Mouse (Mus musculus): Measurements from ENCODE around the gene Fam78b. TPM values are rescaled to one million over a fixed set of nuclear protein-coding genes. Genes with fewer than 3 reads are reported as not detected.

Fam78b gene
- polyA plus RNA-seq, 2 experiments, result 0.07 TPM; not detected in 1

DNA sequence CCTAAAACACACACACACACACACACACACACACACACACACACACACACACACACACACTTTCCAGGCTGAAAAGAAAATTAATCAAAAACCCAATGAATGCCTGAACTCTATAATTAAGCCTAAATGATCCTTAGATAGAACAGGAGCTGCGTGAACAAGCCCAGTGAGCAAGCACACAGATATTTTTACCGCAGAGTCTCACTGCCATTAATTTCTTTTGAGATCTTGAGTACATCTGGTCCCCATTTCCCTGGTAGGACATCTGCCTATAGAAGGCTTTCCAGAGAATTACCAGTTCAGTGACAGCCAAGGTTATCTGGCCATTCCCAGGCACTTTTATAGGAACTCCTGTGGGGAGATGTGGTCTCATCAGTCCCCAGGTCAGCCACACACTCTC is 82.0 kb downstream of the Fam78b start:
- no peak overlapping the region for H3K4me2 ChIP-seq (ENCODE audit: low read depth)
- WGBS (ENCODE audit: insufficient replicate concordance), result 65% methylated on average over 2 of the region's 2 CpGs
- H3K9ac ChIP-seq (replicated peaks), result no peak overlapping the region
- DNase-seq (ENCODE audit: low read depth in 3 of 3, low spot score in 3 of 3), result no peak
- no peaks in the 10 kb centered on the region for H3K36me3 ChIP-seq (replicated peaks; ENCODE audit: control insufficient read depth, insufficient read depth, low read depth)
- no peaks in the 10 kb centered on the region for H3K9me3 ChIP-seq (ENCODE audit: control insufficient read depth, low read length)
- no peak overlapping the region for H3K4me3 ChIP-seq (ENCODE audit: insufficient read depth in 1 of 2, low read depth in 2 of 2, low read length in 2 of 2)
- no peaks in the 10 kb centered on the region for H3K27me3 ChIP-seq (ENCODE audit: control insufficient read depth, insufficient read depth, low read length)
- no peak for ATAC-seq (ENCODE audit: insufficient read depth)
- no peak overlapping the region for H3K27ac ChIP-seq
- TF ChIP-seq EP300 (IDR thresholded peaks at IDR 0.05; ENCODE audit: low read depth) (no peak), CTCF (IDR thresholded peaks at IDR 0.05; ENCODE audit: low read depth) (no peak)
- no peaks in the 10 kb centered on the region for H3K4me1 ChIP-seq (replicated peaks; ENCODE audit: control insufficient read depth in 2 of 2, insufficient read depth in 2 of 2, low read length in 1 of 2)

DNA sequence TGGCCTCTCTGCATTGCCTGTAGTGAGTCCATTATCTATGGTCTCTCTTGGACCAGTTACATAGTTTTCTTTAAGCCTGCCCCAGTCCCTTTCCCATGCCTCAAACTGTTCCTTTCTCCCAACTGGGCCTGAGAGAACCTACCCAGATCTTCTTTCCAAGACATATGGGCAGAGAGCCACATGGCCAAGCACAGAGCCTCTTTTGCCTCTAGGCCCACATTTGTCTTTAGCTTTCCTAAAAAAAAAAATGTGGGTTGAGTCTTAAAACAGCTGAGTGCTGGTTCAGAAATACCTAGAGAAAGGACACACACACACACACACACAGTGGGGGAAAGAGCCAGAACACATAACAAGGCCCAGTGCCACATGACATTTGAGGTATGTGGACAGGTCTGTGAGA is 83.1 kb downstream of the Fam78b start:
- H3K27me3 ChIP-seq (ENCODE audit: control insufficient read depth, insufficient read depth, low read length), result no peaks in the 10 kb centered on the region
- TF ChIP-seq CTCF (IDR thresholded peaks at IDR 0.05; ENCODE audit: low read depth) (no peak), EP300 (IDR thresholded peaks at IDR 0.05; ENCODE audit: low read depth) (no peak)
- no peak for ATAC-seq (ENCODE audit: insufficient read depth)
- no peaks in the 10 kb centered on the region for H3K36me3 ChIP-seq (replicated peaks; ENCODE audit: control insufficient read depth, insufficient read depth, low read depth)
- H3K4me2 ChIP-seq (ENCODE audit: low read depth), result no peak overlapping the region
- H3K4me1 ChIP-seq (replicated peaks; ENCODE audit: control insufficient read depth in 2 of 2, insufficient read depth in 2 of 2, low read length in 1 of 2), result no peaks in the 10 kb centered on the region
- no peak for DNase-seq (ENCODE audit: low read depth in 3 of 3, low spot score in 3 of 3)
- H3K9me3 ChIP-seq (ENCODE audit: control insufficient read depth, low read length), result no peaks in the 10 kb centered on the region
- no peak overlapping the region for H3K9ac ChIP-seq (replicated peaks)
- no peak overlapping the region for H3K4me3 ChIP-seq (ENCODE audit: insufficient read depth in 1 of 2, low read depth in 2 of 2, low read length in 2 of 2)
- no peak overlapping the region for H3K27ac ChIP-seq

DNA sequence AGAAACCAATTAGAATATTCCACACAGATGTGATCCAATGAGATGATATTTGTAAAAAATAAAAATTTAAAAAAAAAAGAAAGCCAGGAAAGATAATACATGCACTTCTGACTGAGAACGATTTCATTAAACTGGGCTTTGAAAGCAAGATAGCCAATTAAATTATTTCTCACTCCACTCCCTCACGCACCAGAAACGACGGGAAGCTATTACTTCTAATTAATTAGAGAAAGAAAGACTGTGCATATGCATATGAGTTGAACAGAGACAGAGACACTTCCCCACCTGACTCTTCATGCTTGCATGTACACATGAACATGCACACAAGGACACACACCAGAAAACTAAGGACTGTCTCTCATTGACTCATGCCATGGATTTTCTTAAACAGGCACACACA is 84.2 kb downstream of the Fam78b start:
- no peak for ATAC-seq (ENCODE audit: insufficient read depth)
- WGBS (ENCODE audit: insufficient replicate concordance), result 73% methylated on average over 4 of the region's 4 CpGs
- no peaks in the 10 kb centered on the region for H3K9me3 ChIP-seq (ENCODE audit: control insufficient read depth, low read length)

DNA sequence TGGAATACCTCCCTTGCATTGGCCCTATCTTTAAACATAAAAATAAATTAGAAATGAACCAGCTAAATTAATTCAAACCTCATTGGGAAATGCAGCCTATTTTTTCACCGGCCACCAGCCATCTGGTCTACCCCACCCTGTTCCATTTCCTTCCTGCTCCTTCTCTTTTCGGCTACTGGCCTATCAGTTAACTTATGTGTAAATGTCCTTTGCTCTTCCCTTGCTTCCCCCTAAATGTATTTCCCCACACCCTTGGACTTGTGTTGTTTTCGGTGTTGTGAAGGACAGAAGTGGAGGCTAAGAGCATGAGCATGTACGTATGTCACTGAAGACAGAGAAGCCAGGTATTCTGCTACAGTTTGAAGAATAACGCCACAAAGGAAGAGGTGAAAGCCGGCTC is 89.2 kb downstream of the Fam78b start:
- no peaks in the 10 kb centered on the region for H3K27me3 ChIP-seq (ENCODE audit: control insufficient read depth, insufficient read depth, low read length)
- no peaks in the 10 kb centered on the region for H3K9me3 ChIP-seq (ENCODE audit: control insufficient read depth, low read length)
- H3K27ac ChIP-seq, result no peak overlapping the region
- TF ChIP-seq EP300 (IDR thresholded peaks at IDR 0.05; ENCODE audit: low read depth) (no peak), CTCF (IDR thresholded peaks at IDR 0.05; ENCODE audit: low read depth) (no peak)
- DNase-seq (ENCODE audit: low read depth in 3 of 3, low spot score in 3 of 3), result no peak
- H3K4me2 ChIP-seq (ENCODE audit: low read depth), result no peak overlapping the region
- no peaks in the 10 kb centered on the region for H3K4me1 ChIP-seq (replicated peaks; ENCODE audit: control insufficient read depth in 2 of 2, insufficient read depth in 2 of 2, low read length in 1 of 2)
- WGBS (ENCODE audit: insufficient replicate concordance), result 61% methylated on average over 6 of the region's 6 CpGs
- H3K9ac ChIP-seq (replicated peaks), result no peak overlapping the region
- no peaks in the 10 kb centered on the region for H3K36me3 ChIP-seq (replicated peaks; ENCODE audit: control insufficient read depth, insufficient read depth, low read depth)
- no peak overlapping the region for H3K4me3 ChIP-seq (ENCODE audit: insufficient read depth in 1 of 2, low read depth in 2 of 2, low read length in 2 of 2)
- ATAC-seq (ENCODE audit: insufficient read depth), result no peak

More for the DNA sequence above, 84.2 kb downstream of the Fam78b start:
- DNase-seq (ENCODE audit: low read depth in 3 of 3, low spot score in 3 of 3), result no peak
- H3K4me2 ChIP-seq (ENCODE audit: low read depth), result no peak overlapping the region
- H3K4me3 ChIP-seq (ENCODE audit: insufficient read depth in 1 of 2, low read depth in 2 of 2, low read length in 2 of 2), result no peak overlapping the region
- no peak overlapping the region for H3K27ac ChIP-seq
- TF ChIP-seq EP300 (IDR thresholded peaks at IDR 0.05; ENCODE audit: low read depth) (no peak), CTCF (IDR thresholded peaks at IDR 0.05; ENCODE audit: low read depth) (no peak)
- no peaks in the 10 kb centered on the region for H3K27me3 ChIP-seq (ENCODE audit: control insufficient read depth, insufficient read depth, low read length)
- no peaks in the 10 kb centered on the region for H3K4me1 ChIP-seq (replicated peaks; ENCODE audit: control insufficient read depth in 2 of 2, insufficient read depth in 2 of 2, low read length in 1 of 2)
- no peaks in the 10 kb centered on the region for H3K36me3 ChIP-seq (replicated peaks; ENCODE audit: control insufficient read depth, insufficient read depth, low read depth)
- H3K9ac ChIP-seq (replicated peaks), result no peak overlapping the region

DNA sequence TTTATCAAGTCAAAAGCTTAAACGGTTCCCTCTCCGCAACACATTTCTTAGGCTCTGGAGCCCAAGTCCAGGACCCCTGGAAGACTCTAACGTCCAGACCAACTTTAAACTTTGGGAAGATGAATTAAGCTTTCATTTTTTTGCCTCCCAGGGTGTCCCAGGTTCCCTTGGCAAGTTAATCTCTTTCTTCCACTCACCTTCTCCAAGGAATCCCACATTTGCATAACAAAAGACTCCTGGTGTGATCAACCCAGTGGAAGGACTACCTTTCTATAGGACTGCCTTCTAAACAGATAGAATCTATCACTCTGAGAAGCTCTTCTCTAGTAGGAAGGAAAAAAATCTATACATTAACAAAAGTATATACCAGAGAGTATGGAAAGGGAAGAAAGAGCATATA is 92.3 kb downstream of the Fam78b start:
- WGBS (ENCODE audit: insufficient replicate concordance), result 46% methylated on average over 3 of the region's 3 CpGs
- DNase-seq (ENCODE audit: low read depth in 3 of 3, low spot score in 3 of 3), result no peak

More for the DNA sequence above, 92.3 kb downstream of the Fam78b start:
- H3K27me3 ChIP-seq (ENCODE audit: control insufficient read depth, insufficient read depth, low read length), result no peaks in the 10 kb centered on the region
- H3K9ac ChIP-seq (replicated peaks), result no peak overlapping the region
- H3K9me3 ChIP-seq (ENCODE audit: control insufficient read depth, low read length), result no peaks in the 10 kb centered on the region
- TF ChIP-seq CTCF (IDR thresholded peaks at IDR 0.05; ENCODE audit: low read depth) (no peak), EP300 (IDR thresholded peaks at IDR 0.05; ENCODE audit: low read depth) (no peak)
- no peaks in the 10 kb centered on the region for H3K36me3 ChIP-seq (replicated peaks; ENCODE audit: control insufficient read depth, insufficient read depth, low read depth)
- no peaks in the 10 kb centered on the region for H3K4me1 ChIP-seq (replicated peaks; ENCODE audit: control insufficient read depth in 2 of 2, insufficient read depth in 2 of 2, low read length in 1 of 2)
- no peak for ATAC-seq (ENCODE audit: insufficient read depth)
- no peak overlapping the region for H3K27ac ChIP-seq
- H3K4me3 ChIP-seq (ENCODE audit: insufficient read depth in 1 of 2, low read depth in 2 of 2, low read length in 2 of 2), result no peak overlapping the region
- H3K4me2 ChIP-seq (ENCODE audit: low read depth), result no peak overlapping the region
